In the genomic region with DNA sequence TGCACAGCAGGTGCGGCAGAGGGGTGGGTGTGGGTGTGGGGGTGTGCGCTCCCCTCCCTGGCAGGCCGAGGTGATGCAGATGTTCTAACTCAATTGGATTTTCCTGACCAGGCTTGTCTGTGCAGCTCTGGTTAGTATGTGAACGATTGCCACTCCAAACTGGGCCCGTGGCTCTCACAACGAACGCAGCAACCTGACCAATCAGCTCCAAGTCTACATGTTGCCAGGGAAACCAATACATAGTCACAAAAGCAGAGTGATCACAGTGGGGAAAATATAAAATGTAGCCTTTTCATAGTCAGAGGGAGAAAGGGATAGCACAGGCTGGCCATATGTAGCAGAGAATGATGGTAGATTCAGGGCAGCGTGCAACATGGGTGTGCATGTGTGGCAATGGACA, we compare ENCODE assay signal across 11 mouse cellular contexts.
DNase-seq lines count a peak whose midpoint lies in the region; ATAC-seq and TF ChIP-seq lines count a peak whose summit lies in the region.
"Had no signal": no experiment of that assay in that cellular context is flagged by ENCODE, and none has a peak within 500 bp of the region (broad histone marks: within the 10 kb centered on the region; RNA-seq: fewer than 3 reads in every experiment).

No protein-coding gene starts in this region.

- peak overlapping the region; percentile 31; the same call in 1 of the 2 replicates for H3K27ac ChIP-seq in forebrain, embryonic 13.5 days
- H3K27ac ChIP-seq in forebrain, embryonic 12.5 days = no peak overlapping the region
- H3K27ac ChIP-seq in midbrain, embryonic 16.5 days (ENCODE audit: low read length) = peak overlapping the region; percentile 84
- no peak overlapping the region for H3K27ac ChIP-seq in gastrocnemius, adult 2 months

- no peak for TF ChIP-seq CTCF in brain, embryonic 14.5 days (IDR thresholded peaks at IDR 0.05; ENCODE audit: borderline replicate concordance, extremely low read depth, insufficient read depth, insufficient read length)
- no peak for TF ChIP-seq CTCF in gastrocnemius, adult 2 months (IDR thresholded peaks at IDR 0.05)

- no peaks in the 10 kb centered on the region for H3K36me3 ChIP-seq in forebrain, embryonic 13.5 days (ENCODE audit: poor library complexity, severe bottlenecking)
- H3K36me3 ChIP-seq in forebrain, embryonic 12.5 days (replicated peaks) = no peaks in the 10 kb centered on the region
- no peaks in the 10 kb centered on the region for H3K36me3 ChIP-seq in midbrain, embryonic 16.5 days (ENCODE audit: control insufficient read depth, insufficient read depth, low read length)
- H3K36me3 ChIP-seq: G1E had no signal

- H3K27me3 ChIP-seq in forebrain, embryonic 13.5 days = no peaks in the 10 kb centered on the region
- peaks cover 2% of the 10 kb centered on the region; the same call in 1 of the 2 replicates for H3K27me3 ChIP-seq in forebrain, embryonic 12.5 days
- H3K27me3 ChIP-seq in midbrain, embryonic 16.5 days (ENCODE audit: control insufficient read depth, insufficient read depth, low read depth, low read length) = no peaks in the 10 kb centered on the region

- peak; percentile 43; the same call in 1 of the 2 replicates for ATAC-seq in forebrain, embryonic 13.5 days
- ATAC-seq in forebrain, embryonic 12.5 days (ENCODE audit: low FRiP score) = no peak
- ATAC-seq in midbrain, embryonic 16.5 days = peak; percentile 86
- no peak for ATAC-seq in megakaryocyte-erythroid progenitor cell, adult 5-6 weeks (replicated peaks; ENCODE audit: low FRiP score, low TSS enrichment, poor library complexity, severe bottlenecking)

- H3K9ac ChIP-seq in forebrain, embryonic 13.5 days = no peak overlapping the region
- no peak overlapping the region for H3K9ac ChIP-seq in forebrain, embryonic 12.5 days
- H3K9ac ChIP-seq in midbrain, embryonic 16.5 days (ENCODE audit: low read depth, low read length) = no peak overlapping the region

- no peak overlapping the region for H3K4me3 ChIP-seq in forebrain, embryonic 13.5 days
- H3K4me3 ChIP-seq in forebrain, embryonic 12.5 days (replicated peaks) = no peak overlapping the region
- no peak overlapping the region for H3K4me3 ChIP-seq in midbrain, embryonic 16.5 days (ENCODE audit: low read depth, low read length)
- H3K4me3 ChIP-seq in gastrocnemius, adult 2 months = no peak overlapping the region

- TF ChIP-seq POLR2A in brain, embryonic 14.5 days (IDR thresholded peaks at IDR 0.05; ENCODE audit: borderline replicate concordance, extremely low read depth, insufficient read depth, insufficient read length, poor library complexity, severe bottlenecking) = no peak

- no peaks in the 10 kb centered on the region for H3K9me3 ChIP-seq in forebrain, embryonic 13.5 days (replicated peaks)
- H3K9me3 ChIP-seq in forebrain, embryonic 12.5 days = no peaks in the 10 kb centered on the region
- H3K9me3 ChIP-seq in midbrain, embryonic 16.5 days (replicated peaks; ENCODE audit: control insufficient read depth, low read length, poor library complexity, severe bottlenecking) = no peaks in the 10 kb centered on the region

- WGBS in forebrain, embryonic 13.5 days = 67% methylated on average over 8 of the region's 8 CpGs
- 79% methylated on average over 8 of the region's 8 CpGs for WGBS in forebrain, embryonic 12.5 days
- WGBS in midbrain, embryonic 16.5 days = 51% methylated on average over 8 of the region's 8 CpGs

- DNase-seq in brain, embryonic 14.5 days (ENCODE audit: low read depth) = peak; percentile 84
- peak; percentile 47 to 79 for DNase-seq in layer of hippocampus, adult 18-20 months (ENCODE audit: low spot score in 2 of 2)
- DNase-seq in gastrocnemius, adult 2 months = no peak
- DNase-seq in kidney, adult 18-20 months = no peak
- DNase-seq: cerebellum, adult 8-10 months; kidney, postnatal 25 days had no signal

- intact Hi-C loops in gastrocnemius, adult 2 months (cut with DNase I) = no loop called here

- no peak overlapping the region for H3K4me2 ChIP-seq in forebrain, embryonic 13.5 days
- H3K4me2 ChIP-seq in forebrain, embryonic 12.5 days = no peak overlapping the region
- no peak overlapping the region for H3K4me2 ChIP-seq in midbrain, embryonic 16.5 days (ENCODE audit: low read length)

- peaks cover 22% of the 10 kb centered on the region for H3K4me1 ChIP-seq in forebrain, embryonic 13.5 days
- peaks cover 17% of the 10 kb centered on the region for H3K4me1 ChIP-seq in forebrain, embryonic 12.5 days
- H3K4me1 ChIP-seq in midbrain, embryonic 16.5 days (ENCODE audit: control insufficient read depth, insufficient read depth, low read length) = peaks cover 23% of the 10 kb centered on the region

Comparison
In these comparisons a context has a peak if more than half of its experiments do, and no peak if none do; other contexts are left out.
1. ATAC-seq: peak in forebrain, embryonic 13.5 days (single experiment) and midbrain, embryonic 16.5 days (single experiment); none in forebrain, embryonic 12.5 days (single experiment) and megakaryocyte-erythroid progenitor cell, adult 5-6 weeks (single experiment).
2. H3K27ac ChIP-seq: peak in forebrain, embryonic 13.5 days (single experiment) and midbrain, embryonic 16.5 days (single experiment); none in forebrain, embryonic 12.5 days (single experiment) and gastrocnemius, adult 2 months (single experiment).
3. DNase-seq: peak in brain, embryonic 14.5 days (single experiment) and layer of hippocampus, adult 18-20 months (2 of 2); none in gastrocnemius, adult 2 months (single experiment) and kidney, adult 18-20 months (single experiment).